Mouse (Mus musculus) megakaryocyte, embryonic 14.5 days (primary cell): Measurements from ENCODE around the gene Aars2. TPM values are rescaled to one million over a fixed set of nuclear protein-coding genes. Genes with fewer than 3 reads are reported as not detected.
A peak's percentile ranks its signal among the peaks of the same experiment; 100 is the strongest.

Source experiments
- H3K27me3 ChIP-seq: replicated peaks from 2 replicates; pipeline ENCODE3; 2012; ENCODE audit warnings: inconsistent platforms
- H3K36me3 ChIP-seq: replicated peaks from 2 replicates; pipeline ENCODE3; 2012; ENCODE audit warnings: low read length, inconsistent platforms, mixed read lengths
- H3K4me1 ChIP-seq: 2 replicates; pipeline ENCODE4 v1.6.1; 2012; ENCODE audit warnings: inconsistent platforms
- H3K4me3 ChIP-seq: replicated peaks from 2 replicates; pipeline ENCODE3; 2012; ENCODE audit warnings: moderate library complexity, mild to moderate bottlenecking, inconsistent platforms
- H3K9me3 ChIP-seq: 2 replicates; pipeline ENCODE4 v1.6.1; 2012; ENCODE audit warnings: inconsistent platforms
- FLI1 ChIP-seq: IDR thresholded peaks from 2 replicates; pipeline ENCODE4 v1.6.1; 2012; ENCODE audit warnings: low read length, inconsistent platforms, mixed read lengths
- GATA1 ChIP-seq: IDR thresholded peaks from 3 replicates; pipeline ENCODE4 v1.6.1; 2012; ENCODE audit warnings: mixed read lengths, low read length, inconsistent platforms, borderline replicate concordance
- polyA plus RNA-seq: library from polyadenylated mRNA; stranded (reverse); fragments of >175 nt; gene quantifications from 2 replicates; pipeline ENCODE4 v1.2.3, GENCODE M21; 2012; ENCODE audit warnings: low replicate concordance; ENCODE audit not compliant: insufficient read depth

Aars2 gene
- polyA plus RNA-seq, 1 experiment, result 19.9 TPM

GRCm38 (mm10) chr17:45536264-45536663 is 29.6 kb downstream of the Aars2 start:
- H3K9me3 ChIP-seq, result no peaks in the 10 kb centered on the region
- no peak overlapping the region for H3K4me3 ChIP-seq
- H3K4me1 ChIP-seq, result peaks cover 4% of the 10 kb centered on the region; the same call in 1 of the 2 replicates
- peaks cover 91% of the 10 kb centered on the region for H3K27me3 ChIP-seq
- no peak for TF ChIP-seq FLI1
- TF ChIP-seq GATA1, result no peak
- H3K36me3 ChIP-seq, result no peaks in the 10 kb centered on the region

- Histone ChIP-seq H3K36me3 (no peaks in the 10 kb centered on the region), H3K9me3 (no peaks in the 10 kb centered on the region), H3K4me3 (no peak overlapping the region), H3K27me3 (peaks cover 94% of the 10 kb centered on the region), H3K4me1 (peaks cover 5% of the 10 kb centered on the region; the same call in 1 of the 2 replicates)
- TF ChIP-seq FLI1 (no peak), GATA1 (no peak)
These were observed 31.8 kb downstream of the Aars2 start for GRCm38 (mm10) chr17:45538394-45538793.

DNA sequence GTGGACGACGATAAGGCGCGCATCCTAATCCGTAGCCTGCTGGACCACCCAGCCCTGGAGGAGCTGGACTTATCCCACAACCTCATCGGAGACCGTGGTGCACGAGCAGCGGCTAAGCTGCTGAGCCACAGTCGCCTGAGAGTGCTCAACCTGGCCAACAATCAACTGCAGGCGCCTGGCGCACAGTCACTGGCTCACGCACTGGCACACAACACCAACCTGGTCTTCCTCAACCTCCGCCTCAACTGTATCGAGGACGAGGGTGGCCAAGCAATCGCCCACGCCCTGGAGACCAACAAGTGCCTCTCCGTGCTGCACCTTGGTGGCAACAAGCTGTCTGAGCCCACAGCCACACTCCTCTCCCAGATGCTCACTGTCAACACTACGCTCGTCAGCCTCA is 33.0 kb downstream of the Aars2 start:
- no peaks in the 10 kb centered on the region for H3K36me3 ChIP-seq
- TF ChIP-seq GATA1 (no peak), FLI1 (no peak)
- H3K9me3 ChIP-seq, result no peaks in the 10 kb centered on the region
- no peak overlapping the region for H3K4me3 ChIP-seq
- H3K27me3 ChIP-seq, result peaks cover 98% of the 10 kb centered on the region
- peaks cover 18% of the 10 kb centered on the region for H3K4me1 ChIP-seq

DNA sequence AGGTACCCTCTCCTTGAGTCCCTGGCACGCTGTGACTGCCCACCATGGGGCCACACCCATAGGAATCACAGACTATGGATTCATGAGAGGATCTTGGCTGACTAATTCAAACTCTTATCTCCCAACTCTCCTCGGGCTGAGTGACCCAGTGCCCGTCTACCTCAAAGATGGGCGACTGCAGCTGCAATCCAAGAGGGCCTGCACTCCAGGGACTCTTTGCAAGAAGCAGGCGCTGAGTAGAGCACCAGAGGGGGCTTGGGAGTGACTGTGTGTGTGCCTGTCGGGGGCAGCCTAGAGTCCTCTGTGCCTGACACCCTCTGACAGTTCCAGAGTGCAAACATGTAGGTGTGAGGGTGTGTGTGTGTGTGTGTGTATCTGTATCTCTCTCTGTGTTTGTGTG is 35.5 kb downstream of the Aars2 start:
- Histone ChIP-seq H3K27me3 (peaks cover 98% of the 10 kb centered on the region), H3K9me3 (no peaks in the 10 kb centered on the region), H3K36me3 (no peaks in the 10 kb centered on the region), H3K4me1 (peaks cover 32% of the 10 kb centered on the region), H3K4me3 (no peak overlapping the region)
- TF ChIP-seq GATA1 (no peak), FLI1 (no peak)

DNA sequence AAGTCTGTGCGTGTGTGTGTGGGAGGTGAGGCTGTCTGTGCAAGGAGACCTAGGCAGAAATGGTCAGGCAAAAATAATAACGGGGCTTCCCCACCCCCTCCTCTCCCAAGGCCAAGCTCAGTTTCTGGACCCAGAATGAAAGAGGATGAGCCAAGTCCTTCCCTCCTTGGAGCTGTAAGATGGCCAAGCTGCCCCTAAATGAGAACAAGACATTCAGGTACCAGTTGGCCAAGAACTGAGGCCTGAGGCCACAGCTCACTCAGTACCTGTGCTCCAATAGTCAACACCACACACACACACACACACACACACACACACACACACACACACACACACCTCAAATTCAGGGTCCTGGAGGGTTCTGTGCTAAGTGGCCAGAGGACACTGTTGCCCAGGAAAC is 36.1 kb downstream of the Aars2 start:
- peaks cover 99% of the 10 kb centered on the region for H3K27me3 ChIP-seq
- H3K4me3 ChIP-seq, result no peak overlapping the region
- H3K36me3 ChIP-seq, result no peaks in the 10 kb centered on the region
- peaks cover 32% of the 10 kb centered on the region for H3K4me1 ChIP-seq
- no peaks in the 10 kb centered on the region for H3K9me3 ChIP-seq
- TF ChIP-seq GATA1 (no peak), FLI1 (no peak)

GRCm38 (mm10) chr17:45543115-45543514 is 36.5 kb downstream of the Aars2 start:
- no peaks in the 10 kb centered on the region for H3K36me3 ChIP-seq
- peaks cover 35% of the 10 kb centered on the region for H3K4me1 ChIP-seq
- no peak overlapping the region for H3K4me3 ChIP-seq
- H3K9me3 ChIP-seq, result no peaks in the 10 kb centered on the region
- peaks cover 99% of the 10 kb centered on the region for H3K27me3 ChIP-seq
- TF ChIP-seq FLI1 (no peak), GATA1 (no peak)

DNA sequence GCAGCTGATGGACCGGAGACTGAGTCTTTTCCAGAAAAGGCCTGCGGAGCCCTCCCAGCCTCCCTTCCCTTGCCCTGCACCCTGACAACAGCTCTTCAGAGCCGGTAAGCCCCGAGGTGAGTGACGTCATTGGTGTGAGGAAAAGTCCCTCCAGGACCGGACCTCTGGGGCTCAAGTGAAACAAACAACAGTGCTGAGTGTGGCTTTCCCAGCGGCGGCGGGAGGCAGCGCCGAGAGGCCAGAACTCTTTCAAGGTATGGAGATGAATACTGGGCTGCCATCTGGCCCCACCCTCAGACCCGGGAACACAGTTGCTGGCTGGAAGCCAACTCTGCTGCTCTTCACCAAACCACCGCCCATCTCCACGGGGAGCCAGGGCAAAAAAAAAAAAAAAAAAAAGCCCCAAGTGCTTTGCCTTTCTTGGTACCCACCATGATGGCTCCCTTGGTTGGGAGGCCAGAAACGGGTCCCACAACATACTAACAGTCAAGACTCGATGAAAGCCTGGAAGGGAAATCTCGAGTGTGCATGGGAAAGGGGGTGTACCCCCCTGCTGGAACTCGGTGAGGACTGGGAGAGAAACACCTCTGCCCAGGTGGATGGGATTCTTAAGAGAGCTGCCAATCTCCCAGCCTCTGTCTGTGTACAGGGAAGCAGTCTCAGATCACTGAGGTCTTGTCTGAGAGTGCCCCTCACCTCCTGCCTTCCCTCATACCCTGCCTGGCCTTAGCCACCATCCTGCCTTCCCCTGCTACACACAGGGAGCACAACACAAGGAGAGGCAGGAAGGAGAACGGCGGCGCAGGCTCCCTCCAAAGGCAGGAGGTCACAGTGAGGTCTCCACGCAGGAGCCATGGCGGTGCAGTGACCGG is 37.6 kb downstream of the Aars2 start:
- H3K4me3 ChIP-seq, result peak overlapping the region; percentile 88
- TF ChIP-seq GATA1 (no peak), FLI1 (no peak)
- H3K27me3 ChIP-seq, result peaks cover 99% of the 10 kb centered on the region

GRCm38 (mm10) chr17:45544873-45545277 is 38.2 kb downstream of the Aars2 start:
- no peak for TF ChIP-seq FLI1
- no peak for TF ChIP-seq GATA1
- H3K4me1 ChIP-seq, result peaks cover 52% of the 10 kb centered on the region
- H3K4me3 ChIP-seq, result peak overlapping the region; percentile 88
- H3K36me3 ChIP-seq, result no peaks in the 10 kb centered on the region
- H3K9me3 ChIP-seq, result no peaks in the 10 kb centered on the region
- peaks cover 97% of the 10 kb centered on the region for H3K27me3 ChIP-seq

More for the DNA sequence above, 37.6 kb downstream of the Aars2 start:
- Histone ChIP-seq H3K9me3 (no peaks in the 10 kb centered on the region), H3K36me3 (no peaks in the 10 kb centered on the region), H3K4me1 (peaks cover 46% of the 10 kb centered on the region)

DNA sequence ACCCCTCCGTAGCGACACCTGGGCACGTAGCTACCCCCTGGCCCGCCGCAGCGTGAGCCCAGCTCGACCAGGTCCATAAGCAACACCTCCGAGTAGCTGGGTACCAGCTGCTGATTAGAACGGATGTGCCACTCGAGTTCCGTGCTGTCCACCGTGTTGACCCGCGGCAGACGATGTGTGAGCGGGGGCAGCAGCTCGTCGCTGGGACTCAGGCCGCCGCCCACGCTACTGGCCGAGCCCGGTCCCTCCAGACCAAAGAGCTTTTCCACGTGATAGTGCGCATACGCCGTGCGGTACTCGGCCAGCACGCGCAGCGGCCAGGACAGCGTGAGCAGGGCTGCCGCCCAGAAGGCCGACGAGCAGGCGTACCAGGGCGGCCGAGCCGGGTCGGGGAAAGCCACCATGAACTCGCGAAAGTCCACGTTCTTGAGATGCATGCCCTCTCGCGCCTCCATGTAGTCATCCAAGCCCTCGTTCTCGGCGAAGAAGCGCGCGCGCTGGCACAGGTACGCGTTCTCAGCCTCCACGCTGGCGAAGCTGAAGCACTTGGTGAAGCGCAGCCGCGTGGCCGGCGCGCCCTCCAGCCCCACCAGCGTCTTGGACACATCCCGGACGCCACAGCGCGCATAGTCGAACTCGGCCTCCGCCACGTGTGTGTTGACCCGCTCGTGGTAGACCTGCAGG is 38.8 kb downstream of the Aars2 start:
- Histone ChIP-seq H3K27me3 (peaks cover 98% of the 10 kb centered on the region), H3K4me3 (peak overlapping the region; percentile 88), H3K4me1 (peaks cover 57% of the 10 kb centered on the region), H3K9me3 (no peaks in the 10 kb centered on the region), H3K36me3 (no peaks in the 10 kb centered on the region)
- TF ChIP-seq FLI1, result no peak
- TF ChIP-seq GATA1, result no peak

- Histone ChIP-seq H3K36me3 (no peaks in the 10 kb centered on the region), H3K9me3 (no peaks in the 10 kb centered on the region), H3K4me1 (peaks cover 72% of the 10 kb centered on the region), H3K4me3 (peak overlapping the region; percentile 75), H3K27me3 (peaks cover 92% of the 10 kb centered on the region)
- no peak for TF ChIP-seq FLI1
- TF ChIP-seq GATA1, result no peak
These were observed 40.3 kb downstream of the Aars2 start for GRCm38 (mm10) chr17:45546941-45547340.
